Mouse (Mus musculus) testis, adult 2 months (tissue): ENCODE data around the gene Hyal3.

Experiments used
- CTCF ChIP-seq: fragments of 200-500 bp; IDR thresholded peaks from 2 replicates; pipeline ENCODE4 v1.5.1; 2012; ENCODE audit warnings: low read depth, mild to moderate bottlenecking, inconsistent platforms, low read length, moderate library complexity; ENCODE audit not compliant: control insufficient read depth, insufficient read depth, insufficient replicate concordance
- POLR2A ChIP-seq: fragments of 200-500 bp; IDR thresholded peaks from 2 replicates; pipeline ENCODE4 v1.6.1; 2012; ENCODE audit warnings: low read depth, mild to moderate bottlenecking, inconsistent platforms, low read length, moderate library complexity; ENCODE audit not compliant: control insufficient read depth

- TF ChIP-seq CTCF = no peak
- TF ChIP-seq POLR2A = no peak
Measured at GRCm38 (mm10) chr9:107590058-107590772, 9.6 kb downstream of the Hyal3 start.
